Comparison of ENCODE assay signal across 1 mouse cellular context in genomic region chr5:147444757-147445156, GRCm38 (mm10).
A peak's percentile ranks its signal among the peaks of the same experiment; 100 is the strongest.
TF ChIP-seq lines count a peak whose summit lies in the region.

No protein-coding gene starts in this region.

TF ChIP-seq in MEL, 35 proteins besides CTCF, POLR2A, EP300 and RAD21 (continued from another document):
- no peak for TF ChIP-seq USF2 (IDR thresholded peaks at IDR 0.05; ENCODE audit: borderline replicate concordance in 1 of 2, insufficient read depth in 1 of 2, low read depth in 1 of 2, low read length in 2 of 2)
- TF ChIP-seq GABPA (IDR thresholded peaks at IDR 0.05; ENCODE audit: low read depth, low read length), result no peak
- peak; percentile 25; the same call in 1 of the 2 replicates for TF ChIP-seq MXI1 (IDR thresholded peaks at IDR 0.05; ENCODE audit: low read depth, low read length)
- TF ChIP-seq USF1 (IDR thresholded peaks at IDR 0.05; ENCODE audit: low read depth, low read length), result no peak
- no peak for TF ChIP-seq UBTF (IDR thresholded peaks at IDR 0.05; ENCODE audit: borderline replicate concordance, insufficient read depth, low read depth, low read length)
- no peak for TF ChIP-seq NELFE (IDR thresholded peaks at IDR 0.05; ENCODE audit: low read depth, low read length)
- TF ChIP-seq ELF1 (IDR thresholded peaks at IDR 0.05; ENCODE audit: low read depth, low read length), result 0 out of 2 replicates have a peak, but pooled peaks have one; percentile 6
- peak; percentile 45; the same call in 1 of the 2 replicates for TF ChIP-seq MYB (IDR thresholded peaks at IDR 0.05; ENCODE audit: low read depth, low read length)
- TF ChIP-seq MAZ (IDR thresholded peaks at IDR 0.05; ENCODE audit: low read depth, low read length), result 0 out of 2 replicates have a peak, but pooled peaks have one; percentile 30
- TF ChIP-seq E2F4 (IDR thresholded peaks at IDR 0.05; ENCODE audit: borderline replicate concordance, low read depth, low read length), result no peak
- peak; percentile 66; the same call in 1 of the 2 replicates for TF ChIP-seq ZNF384 (IDR thresholded peaks at IDR 0.05; ENCODE audit: low read depth, low read length)
- no peak for TF ChIP-seq SMC3 (IDR thresholded peaks at IDR 0.05; ENCODE audit: low read depth, low read length)
- TF ChIP-seq MYC (IDR thresholded peaks at IDR 0.05; ENCODE audit: low read depth, low read length), result no peak
- peak; percentile 42; the same call in 1 of the 2 replicates for TF ChIP-seq BHLHE40 (IDR thresholded peaks at IDR 0.05; ENCODE audit: borderline replicate concordance, low read depth, low read length)
- no peak for TF ChIP-seq CHD2 (IDR thresholded peaks at IDR 0.05; ENCODE audit: low read length)
